Mouse (Mus musculus): ENCODE results near the gene Klhl2.
A peak's percentile ranks its signal among the peaks of the same experiment; 100 is the strongest.

The Klhl2 gene

GRCm38 (mm10) chr8:64767047-64767446 is 82.8 kb downstream of the Klhl2 start:
- peak in 1 of 2 experiments; percentile 30 for DNase-seq

GRCm38 (mm10) chr8:64764075-64764474 is 85.7 kb downstream of the Klhl2 start:
- no peak for DNase-seq

- no peak for DNase-seq
These were observed 87.1 kb downstream of the Klhl2 start for GRCm38 (mm10) chr8:64762751-64763150.

DNA sequence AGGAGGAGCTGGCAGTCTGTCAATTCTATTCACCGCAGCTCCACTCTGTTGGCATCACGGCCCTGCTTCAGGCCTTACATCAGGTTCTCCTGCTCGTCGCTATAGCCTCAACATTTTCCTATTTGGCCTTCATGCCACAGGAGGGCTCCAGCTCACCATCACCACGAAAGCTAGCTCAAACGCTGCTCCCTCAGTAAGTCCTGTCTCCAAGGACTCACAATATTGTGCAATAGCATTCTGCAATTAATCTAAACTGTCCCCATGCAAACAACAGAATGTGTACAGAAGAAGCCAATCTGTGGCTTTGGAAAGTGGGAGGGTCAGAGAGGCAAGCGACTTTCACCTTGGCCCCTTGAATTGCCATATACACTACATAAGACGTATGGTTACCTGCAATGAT is 88.4 kb downstream of the Klhl2 start:
- DNase-seq: peak; percentile 54 to 61

GRCm38 (mm10) chr8:64757956-64758355 is 91.9 kb downstream of the Klhl2 start:
- DNase-seq: no peak

DNA sequence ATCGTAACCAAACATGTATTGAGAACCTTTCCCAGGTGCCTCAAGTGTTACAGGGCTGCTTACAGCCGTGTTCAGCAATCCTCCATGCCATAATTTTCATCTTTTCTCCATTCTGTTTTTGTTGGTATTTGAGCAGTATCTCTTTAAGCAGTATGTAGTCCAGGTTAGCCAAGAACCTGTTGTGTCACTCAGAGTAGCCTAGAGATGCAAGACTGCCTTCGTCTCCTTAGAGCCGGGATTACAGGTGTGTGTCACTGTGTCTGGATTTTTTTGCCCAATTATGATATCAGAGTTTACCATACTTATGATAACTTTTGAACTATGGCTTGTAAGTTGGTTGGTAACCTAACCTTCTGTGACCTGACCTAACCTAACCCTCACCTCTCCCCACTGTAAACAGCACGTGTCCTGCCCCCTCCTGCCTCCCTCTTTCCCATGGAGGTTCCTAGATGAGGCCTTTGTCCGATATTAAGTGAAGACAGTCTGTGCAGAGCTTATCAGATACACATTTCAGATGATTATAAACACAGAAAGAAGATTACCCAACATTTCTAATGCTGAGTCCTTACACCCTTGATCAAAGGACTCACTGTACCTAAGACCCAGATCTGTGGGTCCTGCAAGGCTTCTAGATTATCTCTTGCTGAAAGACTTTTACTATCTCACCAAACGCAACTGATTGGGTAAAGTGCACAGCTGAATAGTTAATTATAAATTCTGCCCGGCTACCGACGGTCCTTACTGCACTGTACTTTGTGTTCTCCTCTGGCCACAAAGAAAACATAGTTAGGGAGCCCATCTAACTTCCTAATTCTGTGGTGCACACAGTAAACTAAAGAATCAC is 103.4 kb downstream of the Klhl2 start:
- DNase-seq: no peak

DNA sequence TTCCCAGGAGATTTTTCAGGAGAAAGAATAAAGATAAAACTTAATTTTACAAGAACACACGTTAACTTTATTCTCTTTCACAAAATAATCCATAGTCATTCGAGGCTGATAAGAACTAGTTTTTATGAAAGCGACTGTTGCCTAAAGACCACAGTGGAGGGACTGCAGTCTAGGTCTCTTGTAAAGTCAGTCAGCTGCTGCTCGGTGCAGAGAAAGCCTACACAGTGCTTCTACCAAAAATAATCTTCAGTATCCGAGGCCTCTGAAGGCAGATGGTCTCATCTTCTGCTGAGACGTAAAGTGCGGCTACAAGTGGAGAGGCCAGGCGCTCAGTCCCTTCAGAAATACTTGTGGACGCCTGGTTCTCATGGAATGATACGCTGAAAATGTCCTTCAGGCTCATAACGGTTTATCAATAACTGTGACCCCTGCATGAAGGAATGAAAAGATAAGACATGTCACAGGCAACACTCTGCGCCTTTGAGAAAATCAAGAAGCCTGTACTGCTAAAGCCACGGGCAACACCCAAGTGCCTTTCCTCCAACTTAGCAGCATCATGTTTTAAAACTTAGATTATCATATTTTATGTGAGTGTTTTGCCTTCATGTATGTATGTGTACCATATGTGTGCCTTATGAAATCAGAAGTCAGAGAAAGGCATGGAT is 109.1 kb downstream of the Klhl2 start:
- no peak for DNase-seq

GRCm38 (mm10) chr8:64738916-64739315 is 110.9 kb downstream of the Klhl2 start:
- DNase-seq: peak; percentile 24 to 35

GRCm38 (mm10) chr8:64736767-64737323 is 113.0 kb downstream of the Klhl2 start:
- no peak for DNase-seq

DNA sequence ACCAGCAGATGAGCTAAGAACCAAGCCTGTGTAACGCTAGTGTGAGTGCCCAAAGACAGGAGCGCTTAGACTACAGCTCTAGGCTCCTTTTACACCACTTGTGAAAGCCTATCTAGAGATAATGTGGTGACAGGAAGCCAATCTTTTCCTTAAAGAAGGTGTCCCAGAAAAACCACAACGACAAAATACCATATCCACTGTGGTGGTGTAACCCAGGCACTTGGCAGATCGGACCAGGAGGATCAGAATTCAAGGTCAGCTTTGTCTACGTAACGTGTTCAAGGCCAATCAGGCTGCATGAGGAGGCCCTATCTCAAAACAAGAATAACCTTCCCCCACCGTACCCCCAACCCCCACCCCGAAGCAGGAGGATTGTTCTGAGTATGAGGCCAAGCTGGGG is 114.7 kb downstream of the Klhl2 start:
- DNase-seq: no peak

DNA sequence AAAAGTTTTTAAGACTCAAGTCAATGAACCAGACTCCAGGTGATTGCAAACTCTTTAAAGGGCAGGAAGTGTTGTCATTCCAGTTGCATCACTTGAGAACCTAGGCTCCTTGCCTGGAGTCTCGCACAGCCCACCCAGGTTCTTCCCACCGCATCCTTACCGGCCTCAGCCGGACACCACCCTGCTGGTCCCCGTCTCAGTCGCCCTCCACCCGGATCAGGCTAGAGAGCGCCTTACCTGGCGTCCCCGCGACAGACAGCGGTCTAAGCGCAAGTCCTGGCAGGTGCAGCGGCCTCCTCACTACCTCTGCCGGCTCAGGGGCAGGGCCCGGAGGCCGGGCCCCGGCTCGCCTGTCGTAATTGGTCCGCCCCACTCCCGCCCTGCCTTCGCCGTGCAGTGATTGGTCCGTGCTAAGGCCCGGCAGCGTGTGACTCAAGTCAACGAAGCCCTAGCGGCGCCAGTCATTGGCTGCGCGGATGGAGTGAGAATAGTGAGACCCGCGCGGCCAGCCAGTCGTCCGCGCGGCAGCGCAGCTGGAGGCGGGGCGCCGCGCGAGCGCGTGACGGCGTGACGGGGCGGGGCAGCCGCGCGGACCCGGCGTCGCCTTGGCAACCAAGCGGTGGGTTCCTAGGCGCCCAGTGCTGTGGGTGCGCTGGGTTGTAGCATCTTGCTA is 116.4 kb downstream of the Klhl2 start, which contains the start of gene Msmo1:
Msmo1 (minus strand) TSS at position 522 of the 673 bp plus-strand sequence.
- DNase-seq: peak; percentile 96 to 98

GRCm38 (mm10) chr8:64732596-64732995 is 117.2 kb downstream of the Klhl2 start:
- no peak for DNase-seq

DNA sequence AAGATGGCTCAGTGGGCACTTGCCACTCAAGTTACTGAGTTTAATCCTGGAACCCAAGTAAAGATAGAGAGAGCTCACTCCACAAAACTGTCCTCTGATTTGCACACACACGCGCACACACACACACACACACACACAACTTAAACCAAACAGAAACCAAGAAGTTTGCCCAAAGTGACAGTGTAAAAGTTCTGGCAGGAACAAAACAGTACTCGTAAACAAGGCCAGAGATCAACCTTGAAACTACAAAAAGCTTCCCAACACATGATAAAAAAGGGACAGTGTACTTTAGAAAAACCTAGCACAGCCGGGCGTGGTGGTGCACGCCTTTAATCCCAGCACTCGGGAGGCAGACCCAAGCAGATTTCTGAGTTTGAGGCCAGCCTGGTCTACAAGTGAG is 121.7 kb downstream of the Klhl2 start:
- DNase-seq: no peak

DNA sequence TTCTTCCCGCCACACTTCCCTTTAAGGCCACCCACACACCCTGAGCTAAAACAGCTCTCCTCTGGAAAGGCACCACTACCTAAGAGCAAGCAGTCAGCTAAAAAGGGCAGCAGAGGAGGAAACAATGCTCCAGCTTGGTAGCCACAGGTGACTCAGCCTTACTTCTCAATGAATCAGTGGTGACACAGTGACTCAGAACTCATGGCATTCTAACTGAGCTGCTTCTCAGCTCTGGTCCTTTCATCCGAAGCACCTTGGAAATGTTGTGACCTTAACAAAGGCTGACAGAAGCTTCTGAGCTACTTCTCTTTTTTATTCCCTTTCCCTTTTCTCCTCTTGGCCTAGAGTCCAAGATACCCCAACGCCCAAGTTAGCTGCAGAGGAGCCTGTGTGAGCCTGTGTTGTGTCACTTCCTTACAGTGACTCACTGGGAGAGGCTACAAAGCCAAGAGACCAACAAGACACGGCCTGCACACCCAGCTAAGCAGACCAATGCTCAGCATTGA is 123.6 kb downstream of the Klhl2 start:
- no peak for DNase-seq

- DNase-seq: no peak
These were observed 126.6 kb downstream of the Klhl2 start for GRCm38 (mm10) chr8:64723206-64723605.

- DNase-seq: peak; percentile 26 to 30
These were observed 131.9 kb downstream of the Klhl2 start for GRCm38 (mm10) chr8:64717868-64718267.

DNA sequence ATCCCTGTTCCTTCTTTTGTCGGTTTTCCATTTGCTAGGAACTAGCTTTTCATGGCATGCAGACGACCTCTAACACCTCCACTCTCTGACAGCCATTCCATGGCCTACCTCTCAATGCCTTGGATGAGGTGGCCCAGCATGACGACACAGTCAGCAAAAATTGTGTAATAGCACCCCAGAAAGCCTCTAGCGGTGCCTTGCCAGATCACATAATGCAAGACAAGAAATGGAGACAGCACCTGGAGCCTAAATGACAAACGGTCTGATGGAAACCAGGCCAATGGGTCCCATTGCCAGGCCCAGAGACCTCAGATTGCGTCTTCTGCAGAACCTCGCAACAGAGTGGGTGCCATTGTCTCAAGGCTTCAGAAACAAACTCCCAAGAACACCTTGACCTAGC is 137.3 kb downstream of the Klhl2 start:
- no peak for DNase-seq

DNA sequence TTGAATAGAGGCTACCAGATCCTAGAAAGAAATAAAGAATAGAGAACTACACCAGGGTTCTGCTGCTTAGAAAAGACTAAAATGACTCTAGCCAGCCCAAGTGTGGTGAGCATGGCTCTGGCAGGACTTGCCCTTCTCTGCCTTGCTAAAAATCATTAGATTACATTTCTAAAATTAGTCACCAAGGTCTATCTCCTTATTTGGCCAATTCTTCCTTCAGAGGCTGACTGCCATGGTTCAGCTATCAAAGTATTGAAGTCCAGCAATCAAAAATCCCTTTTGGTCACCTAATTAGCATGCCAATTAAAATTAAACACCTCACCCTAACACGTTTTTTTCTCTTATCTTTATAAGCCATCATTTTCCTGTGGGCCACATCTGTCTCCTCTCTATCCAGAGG is 138.3 kb downstream of the Klhl2 start:
- no peak for DNase-seq

GRCm38 (mm10) chr8:64707481-64707880 is 142.3 kb downstream of the Klhl2 start:
- DNase-seq: no peak

- no peak for DNase-seq
These were observed 146.6 kb downstream of the Klhl2 start for GRCm38 (mm10) chr8:64703191-64703590.

DNA sequence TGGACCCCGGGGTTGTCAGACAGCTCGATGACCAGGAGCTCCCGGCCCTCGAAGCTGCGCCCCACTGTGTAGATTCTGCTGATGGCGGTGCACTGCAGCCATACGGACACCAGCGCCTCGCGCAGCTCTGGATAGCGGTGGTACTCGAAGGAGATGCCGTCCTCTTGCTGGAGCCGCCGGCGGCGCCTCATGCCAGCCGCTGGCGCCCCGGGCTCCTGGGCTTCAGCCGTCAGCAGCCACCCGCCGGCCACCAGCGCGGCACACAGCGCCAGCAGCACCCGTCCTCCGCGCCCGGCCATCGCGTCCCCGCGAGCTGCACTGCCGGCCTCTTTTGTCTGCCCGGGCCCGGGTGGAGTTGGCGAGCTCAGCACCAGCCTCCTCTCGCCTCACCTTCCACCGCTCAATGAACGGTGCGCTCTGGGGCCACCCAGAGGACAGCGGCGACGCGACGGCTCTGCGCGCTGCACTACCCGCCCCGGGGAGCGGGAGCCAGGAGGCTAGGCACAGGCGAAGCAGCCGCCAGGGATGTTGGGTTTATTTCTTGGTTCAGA is 157.1 kb downstream of the Klhl2 start, which contains the start of gene Cpe:
Cpe (minus strand) TSS at position 404 of the 551 bp plus-strand sequence.
- peak; percentile 94 to 96 for DNase-seq

DNA sequence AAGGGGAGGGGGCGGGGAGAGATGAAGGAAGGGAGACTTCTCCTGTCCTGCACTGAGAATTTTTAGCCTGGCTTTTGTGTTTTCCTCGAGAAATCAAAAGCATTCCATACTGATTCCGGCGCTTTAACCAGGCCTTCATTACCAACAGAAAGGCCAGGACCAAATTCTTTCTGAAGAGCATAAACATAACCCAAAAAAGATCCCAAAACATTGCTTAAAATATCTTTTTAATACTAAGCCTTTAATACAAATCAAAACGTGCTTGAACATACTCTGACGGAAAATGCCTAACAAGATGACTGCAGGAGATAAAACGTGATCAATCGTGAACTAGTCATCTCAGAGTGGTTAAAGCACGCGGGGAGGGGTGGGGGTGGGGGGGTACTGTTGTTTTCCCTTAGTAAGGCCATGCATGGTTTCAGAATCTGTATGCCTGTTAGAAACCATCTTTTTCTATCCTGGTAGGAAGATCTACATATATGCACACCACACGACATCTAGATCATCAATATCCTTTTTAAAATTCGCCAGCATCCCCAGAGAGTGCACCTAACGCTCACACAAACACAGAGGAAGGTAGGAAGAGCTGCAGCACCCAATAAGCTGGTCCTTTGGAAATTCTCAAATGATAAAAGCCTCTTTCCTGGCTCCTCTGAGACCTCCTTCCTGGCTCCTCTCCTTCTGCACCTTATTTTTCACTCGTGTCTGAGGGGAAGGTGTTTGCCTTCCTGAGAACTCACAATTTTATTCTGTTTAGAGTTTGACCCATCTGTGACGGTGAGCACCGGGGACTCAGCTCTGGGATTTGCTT is 158.0 kb downstream of the Klhl2 start:
- no peak for DNase-seq
